9 mouse cellular contexts compared by ENCODE assay signal in the genomic region with DNA sequence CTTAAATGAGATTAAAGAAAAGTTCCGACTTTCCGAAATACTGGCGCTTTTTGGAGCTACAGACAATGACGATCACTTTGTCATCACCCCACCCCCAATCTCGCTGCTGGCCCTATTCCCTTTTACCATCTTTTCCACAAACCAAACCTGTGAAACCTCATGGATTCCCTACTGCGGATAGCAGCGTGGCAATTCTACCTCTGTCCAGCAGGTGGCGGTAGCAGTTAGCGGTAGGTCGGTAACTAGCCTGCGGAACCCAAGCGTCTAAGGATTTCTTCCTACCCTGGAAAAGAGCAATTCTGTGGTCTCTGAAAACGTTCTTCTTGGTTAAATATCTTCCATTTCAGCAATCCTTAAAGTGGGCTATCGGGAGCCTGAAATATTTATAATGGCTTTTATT. TPM values are rescaled to one million over a fixed set of nuclear protein-coding genes. Genes with fewer than 3 reads are reported as not detected.
DNase-seq lines count a peak whose midpoint lies in the region; TF ChIP-seq lines count a peak whose summit lies in the region.
"Had no signal": no experiment of that assay in that cellular context is flagged by ENCODE, and none has a peak within 500 bp of the region (broad histone marks: within the 10 kb centered on the region; RNA-seq: fewer than 3 reads in every experiment).

No protein-coding gene starts in this region.

- no peaks in the 10 kb centered on the region for H3K36me3 ChIP-seq in spleen, adult 2 months (ENCODE audit: control insufficient read depth, insufficient read depth, low read length)
- H3K36me3 ChIP-seq: neural tube, embryonic 13.5 days had no signal

- no peaks in the 10 kb centered on the region for H3K27me3 ChIP-seq in spleen, adult 2 months (ENCODE audit: control insufficient read depth, insufficient read depth, low read length)

- WGBS in spleen, adult 2 months: 6% methylated on average over 14 of the region's 14 CpGs

- peak; percentile 87; the same call in 1 of the 2 replicates for TF ChIP-seq CTCF in spleen, adult 2 months (IDR thresholded peaks at IDR 0.05; ENCODE audit: extremely low read depth, insufficient read depth, insufficient read length, insufficient replicate concordance)

- H3K4me1 ChIP-seq in spleen, adult 2 months (ENCODE audit: control insufficient read depth, insufficient read depth, insufficient read length): no peaks in the 10 kb centered on the region

- no peak overlapping the region for H3K4me3 ChIP-seq in spleen, adult 2 months (ENCODE audit: extremely low read depth, insufficient read depth, insufficient read length)
- H3K4me3 ChIP-seq: neural tube, embryonic 13.5 days had no signal

- TF ChIP-seq POLR2A in spleen, adult 2 months (IDR thresholded peaks at IDR 0.05; ENCODE audit: low read depth, low read length): no peak

- DNase-seq in gastrocnemius, adult 18-20 months (ENCODE audit: low spot score): peak; percentile 55
- no peak for DNase-seq in gastrocnemius, postnatal 25 days
- peak; percentile 60 for DNase-seq in Muller cell, postnatal 12 days (ENCODE audit: inconsistent ontology term)
- peak; percentile 73 for DNase-seq in cerebellum, adult 8-10 months
- peak; percentile 52 to 68 for DNase-seq in frontal cortex, postnatal 36 days (ENCODE audit: low spot score in 2 of 2)
- peak; percentile 73 to 81 for DNase-seq in kidney, postnatal 25 days
- DNase-seq in lung, postnatal 10 days: peak; percentile 79
- peak; percentile 43 to 58 for DNase-seq in spleen, adult 2 months (ENCODE audit: low read depth in 1 of 2, low spot score in 2 of 2)

- H3K27ac ChIP-seq in spleen, adult 2 months (ENCODE audit: insufficient read depth, low read length): no peak overlapping the region
- H3K27ac ChIP-seq: neural tube, embryonic 13.5 days had no signal

RNA-seq across cellular contexts. Expression of gene Ncmap, which starts 15.7 kb away (rescaled TPM):
- total RNA-seq in gastrocnemius, adult 18-20 months (2021): 1 to 10 TPM; 1.8 to 2.3 TPM
- 1 to 10 TPM; 4.0 to 4.2 TPM for total RNA-seq in gastrocnemius, postnatal 25 days (2021)
- polyA plus RNA-seq in spleen, adult 2 months (2012; rRNA removed): 0.83 and 1.2 TPM in 2 replicates

RNA-seq across cellular contexts. Expression of gene Srrm1, which starts 29.2 kb away (rescaled TPM):
- 10 to 100 TPM; 58.3 to 60.1 TPM for total RNA-seq in gastrocnemius, adult 18-20 months (2021)
- 10 to 100 TPM; 52.9 to 58.1 TPM for total RNA-seq in gastrocnemius, postnatal 25 days (2021)
- polyA plus RNA-seq in spleen, adult 2 months (2012; rRNA removed): 21.1 and 22.2 TPM in 2 replicates

RNA-seq across cellular contexts. Expression of gene Rcan3, which starts 51.3 kb away (rescaled TPM):
- 1 to 10 TPM; 3.0 to 4.2 TPM for total RNA-seq in gastrocnemius, adult 18-20 months (2021)
- 1 to 10 TPM; 4.5 to 4.7 TPM for total RNA-seq in gastrocnemius, postnatal 25 days (2021)
- polyA plus RNA-seq in spleen, adult 2 months (2012; rRNA removed): 6.3 and 7.9 TPM in 2 replicates
